Mouse (Mus musculus): Measurements from ENCODE around the gene Sav1. TPM values are rescaled to one million over a fixed set of nuclear protein-coding genes. Genes with fewer than 3 reads are reported as not detected.
A peak's percentile ranks its signal among the peaks of the same experiment; 100 is the strongest.

The Sav1 gene
- polyA plus RNA-seq, 1 experiment, result 70.7 TPM

- Histone ChIP-seq H3K4me3 (ENCODE audit: insufficient read depth, low read length) (no peak overlapping the region), H3K4me1 (ENCODE audit: control insufficient read depth, insufficient read depth, low read length) (no peaks in the 10 kb centered on the region), H3K27ac (ENCODE audit: insufficient read depth, low read depth, low read length) (no peak overlapping the region)
- no peak for TF ChIP-seq POLR2A (IDR thresholded peaks at IDR 0.05; ENCODE audit: borderline replicate concordance, low read depth, low read length)
- TF ChIP-seq CTCF (IDR thresholded peaks at IDR 0.05; ENCODE audit: low read depth, low read length), result no peak
Measured at GRCm38 (mm10) chr12:69965644-69966043, 21.2 kb downstream of the Sav1 start.

- Histone ChIP-seq H3K4me1 (ENCODE audit: control insufficient read depth, insufficient read depth, low read length) (no peaks in the 10 kb centered on the region), H3K4me3 (ENCODE audit: insufficient read depth, low read length) (no peak overlapping the region), H3K27ac (ENCODE audit: insufficient read depth, low read depth, low read length) (no peak overlapping the region)
- TF ChIP-seq CTCF (IDR thresholded peaks at IDR 0.05; ENCODE audit: low read depth, low read length) (no peak), POLR2A (IDR thresholded peaks at IDR 0.05; ENCODE audit: borderline replicate concordance, low read depth, low read length) (no peak)
Measured at GRCm38 (mm10) chr12:69963141-69963540, 23.7 kb downstream of the Sav1 start.

GRCm38 (mm10) chr12:69962468-69962867, 24.3 kb downstream of the Sav1 start:
- no peak overlapping the region for H3K27ac ChIP-seq (ENCODE audit: insufficient read depth, low read depth, low read length)
- no peaks in the 10 kb centered on the region for H3K4me1 ChIP-seq (ENCODE audit: control insufficient read depth, insufficient read depth, low read length)
- TF ChIP-seq POLR2A (IDR thresholded peaks at IDR 0.05; ENCODE audit: borderline replicate concordance, low read depth, low read length), result no peak
- 0 out of 2 replicates have a peak, but pooled peaks have one; percentile 32 for TF ChIP-seq CTCF (IDR thresholded peaks at IDR 0.05; ENCODE audit: low read depth, low read length)
- H3K4me3 ChIP-seq (ENCODE audit: insufficient read depth, low read length), result no peak overlapping the region

GRCm38 (mm10) chr12:69957378-69957777, 29.4 kb downstream of the Sav1 start:
- H3K27ac ChIP-seq (ENCODE audit: insufficient read depth, low read depth, low read length), result no peak overlapping the region
- no peaks in the 10 kb centered on the region for H3K4me1 ChIP-seq (ENCODE audit: control insufficient read depth, insufficient read depth, low read length)
- TF ChIP-seq POLR2A (IDR thresholded peaks at IDR 0.05; ENCODE audit: borderline replicate concordance, low read depth, low read length), result no peak
- TF ChIP-seq CTCF (IDR thresholded peaks at IDR 0.05; ENCODE audit: low read depth, low read length), result no peak
- H3K4me3 ChIP-seq (ENCODE audit: insufficient read depth, low read length), result no peak overlapping the region

- no peak for TF ChIP-seq POLR2A (IDR thresholded peaks at IDR 0.05; ENCODE audit: borderline replicate concordance, low read depth, low read length)
- TF ChIP-seq CTCF (IDR thresholded peaks at IDR 0.05; ENCODE audit: low read depth, low read length), result no peak
- no peak overlapping the region for H3K4me3 ChIP-seq (ENCODE audit: insufficient read depth, low read length)
- H3K27ac ChIP-seq (ENCODE audit: insufficient read depth, low read depth, low read length), result no peak overlapping the region
- H3K4me1 ChIP-seq (ENCODE audit: control insufficient read depth, insufficient read depth, low read length), result peaks cover 7% of the 10 kb centered on the region
Measured at GRCm38 (mm10) chr12:69947502-69947901, 39.3 kb downstream of the Sav1 start.

GRCm38 (mm10) chr12:69945861-69946260, 40.9 kb downstream of the Sav1 start:
- no peak overlapping the region for H3K27ac ChIP-seq (ENCODE audit: insufficient read depth, low read depth, low read length)
- TF ChIP-seq POLR2A (IDR thresholded peaks at IDR 0.05; ENCODE audit: borderline replicate concordance, low read depth, low read length) (no peak), CTCF (IDR thresholded peaks at IDR 0.05; ENCODE audit: low read depth, low read length) (no peak)
- no peak overlapping the region for H3K4me3 ChIP-seq (ENCODE audit: insufficient read depth, low read length)
- peaks cover 11% of the 10 kb centered on the region for H3K4me1 ChIP-seq (ENCODE audit: control insufficient read depth, insufficient read depth, low read length)

GRCm38 (mm10) chr12:69941655-69942329, 45.0 kb downstream of the Sav1 start:
- H3K27ac ChIP-seq (ENCODE audit: insufficient read depth, low read depth, low read length), result no peak overlapping the region
- H3K4me1 ChIP-seq (ENCODE audit: control insufficient read depth, insufficient read depth, low read length), result peaks cover 9% of the 10 kb centered on the region
- H3K4me3 ChIP-seq (ENCODE audit: insufficient read depth, low read length), result no peak overlapping the region
- no peak for TF ChIP-seq CTCF (IDR thresholded peaks at IDR 0.05; ENCODE audit: low read depth, low read length)
- no peak for TF ChIP-seq POLR2A (IDR thresholded peaks at IDR 0.05; ENCODE audit: borderline replicate concordance, low read depth, low read length)

GRCm38 (mm10) chr12:69939291-69939690, 47.5 kb downstream of the Sav1 start:
- Histone ChIP-seq H3K27ac (ENCODE audit: insufficient read depth, low read depth, low read length) (no peak overlapping the region), H3K4me3 (ENCODE audit: insufficient read depth, low read length) (no peak overlapping the region), H3K4me1 (ENCODE audit: control insufficient read depth, insufficient read depth, low read length) (peaks cover 9% of the 10 kb centered on the region)
- TF ChIP-seq POLR2A (IDR thresholded peaks at IDR 0.05; ENCODE audit: borderline replicate concordance, low read depth, low read length) (no peak), CTCF (IDR thresholded peaks at IDR 0.05; ENCODE audit: low read depth, low read length) (no peak)

GRCm38 (mm10) chr12:69937731-69938130, 49.1 kb downstream of the Sav1 start:
- TF ChIP-seq CTCF (IDR thresholded peaks at IDR 0.05; ENCODE audit: low read depth, low read length), result no peak
- TF ChIP-seq POLR2A (IDR thresholded peaks at IDR 0.05; ENCODE audit: borderline replicate concordance, low read depth, low read length), result no peak
- peaks cover 6% of the 10 kb centered on the region for H3K4me1 ChIP-seq (ENCODE audit: control insufficient read depth, insufficient read depth, low read length)
- H3K4me3 ChIP-seq (ENCODE audit: insufficient read depth, low read length), result no peak overlapping the region
- H3K27ac ChIP-seq (ENCODE audit: insufficient read depth, low read depth, low read length), result no peak overlapping the region

- TF ChIP-seq CTCF (IDR thresholded peaks at IDR 0.05; ENCODE audit: low read depth, low read length) (no peak), POLR2A (IDR thresholded peaks at IDR 0.05; ENCODE audit: borderline replicate concordance, low read depth, low read length) (no peak)
- H3K4me3 ChIP-seq (ENCODE audit: insufficient read depth, low read length), result no peak overlapping the region
- H3K4me1 ChIP-seq (ENCODE audit: control insufficient read depth, insufficient read depth, low read length), result no peaks in the 10 kb centered on the region
- no peak overlapping the region for H3K27ac ChIP-seq (ENCODE audit: insufficient read depth, low read depth, low read length)
Measured at GRCm38 (mm10) chr12:69926716-69927115, 60.1 kb downstream of the Sav1 start.

Measured in bone marrow macrophage, adult 2 months (primary cell).